In the genomic region with DNA sequence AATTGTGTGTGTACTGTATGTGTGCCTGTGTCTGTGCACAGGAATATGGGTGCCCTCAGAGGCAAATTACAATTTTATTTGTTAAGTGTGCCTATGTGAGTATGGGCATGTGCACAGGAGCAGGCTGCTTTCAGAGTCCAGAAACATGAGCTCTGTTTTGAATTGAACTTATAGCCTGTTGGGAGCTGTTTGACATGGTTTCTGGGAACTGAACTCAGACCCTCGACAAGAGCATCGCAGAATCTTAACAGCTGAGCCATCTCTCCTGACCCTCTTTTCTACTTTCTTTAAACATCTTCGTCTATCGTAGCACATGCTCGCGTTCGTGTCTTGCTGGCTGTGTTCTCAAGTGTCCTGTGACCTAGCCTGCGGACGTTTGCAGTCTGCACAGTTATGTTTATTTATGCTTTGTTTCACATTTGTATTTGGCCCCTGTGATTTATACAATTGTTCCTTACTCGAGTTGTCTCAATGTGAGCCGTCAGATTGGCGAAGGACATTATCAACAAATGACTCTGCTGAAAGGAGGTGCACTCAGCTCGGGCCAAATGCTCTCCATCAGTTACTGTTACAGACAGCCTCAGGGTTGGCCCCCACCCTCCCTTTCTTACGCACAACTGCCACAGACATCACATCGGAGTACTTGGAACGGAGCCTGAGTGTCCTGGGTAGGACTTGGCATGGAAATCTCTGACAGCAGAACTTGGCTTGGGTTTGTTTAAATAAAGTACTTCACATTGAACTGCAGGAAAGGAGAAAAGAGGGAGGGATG, we compare ENCODE assay signal across 8 mouse cellular contexts. TPM values are rescaled to one million over a fixed set of nuclear protein-coding genes. Genes with fewer than 3 reads are reported as not detected.
DNase-seq lines count a peak whose midpoint lies in the region; ATAC-seq and TF ChIP-seq lines count a peak whose summit lies in the region.

No protein-coding gene starts in this region.

- H3K9me3 ChIP-seq in embryonic facial prominence, embryonic 13.5 days, result no peaks in the 10 kb centered on the region
- no peaks in the 10 kb centered on the region for H3K9me3 ChIP-seq in embryonic facial prominence, embryonic 10.5 days
- no peaks in the 10 kb centered on the region for H3K9me3 ChIP-seq in forebrain, postnatal 0 days (ENCODE audit: low read length)
- H3K9me3 ChIP-seq in intestine, embryonic 14.5 days (ENCODE audit: control insufficient read depth, low read length), result no peaks in the 10 kb centered on the region

- no peaks in the 10 kb centered on the region for H3K36me3 ChIP-seq in embryonic facial prominence, embryonic 13.5 days
- H3K36me3 ChIP-seq in embryonic facial prominence, embryonic 10.5 days (replicated peaks), result no peaks in the 10 kb centered on the region
- H3K36me3 ChIP-seq in forebrain, postnatal 0 days (ENCODE audit: insufficient read depth), result no peaks in the 10 kb centered on the region
- no peaks in the 10 kb centered on the region for H3K36me3 ChIP-seq in intestine, embryonic 14.5 days (ENCODE audit: control insufficient read depth, insufficient read depth, low read length)

- ATAC-seq in embryonic facial prominence, embryonic 13.5 days (ENCODE audit: insufficient number of reproducible peaks, insufficient read depth, low FRiP score, low TSS enrichment, low read depth), result peak; percentile 56; the same call in 1 of the 2 replicates
- ATAC-seq in forebrain, postnatal 0 days, result peak; percentile 83
- ATAC-seq in intestine, embryonic 14.5 days (replicated peaks; ENCODE audit: low FRiP score, low TSS enrichment, low read depth), result peak; percentile 74

- peaks cover 6% of the 10 kb centered on the region; the same call in 1 of the 2 replicates for H3K4me1 ChIP-seq in embryonic facial prominence, embryonic 13.5 days
- H3K4me1 ChIP-seq in embryonic facial prominence, embryonic 10.5 days, result no peaks in the 10 kb centered on the region
- no peaks in the 10 kb centered on the region for H3K4me1 ChIP-seq in forebrain, postnatal 0 days (ENCODE audit: insufficient read depth)
- peaks cover 3% of the 10 kb centered on the region; the same call in 1 of the 2 replicates for H3K4me1 ChIP-seq in intestine, embryonic 14.5 days (replicated peaks; ENCODE audit: control insufficient read depth, insufficient read depth, low read length)

- TF ChIP-seq CTCF in forebrain, postnatal 0 days (IDR thresholded peaks at IDR 0.05; ENCODE audit: low read depth), result no peak

- H3K9ac ChIP-seq in embryonic facial prominence, embryonic 13.5 days, result no peak overlapping the region
- no peak overlapping the region for H3K9ac ChIP-seq in forebrain, postnatal 0 days
- H3K9ac ChIP-seq in intestine, embryonic 14.5 days (ENCODE audit: low read length), result no peak overlapping the region

- intact Hi-C loops in left cerebral cortex, postnatal 36 days (cut with DNase I), result no loop called here

- no peak overlapping the region for H3K4me3 ChIP-seq in embryonic facial prominence, embryonic 13.5 days
- no peak overlapping the region for H3K4me3 ChIP-seq in embryonic facial prominence, embryonic 10.5 days
- no peak overlapping the region for H3K4me3 ChIP-seq in forebrain, postnatal 0 days (ENCODE audit: low read depth, low read length)
- no peak overlapping the region for H3K4me3 ChIP-seq in intestine, embryonic 14.5 days (ENCODE audit: low read depth, low read length)

- H3K27me3 ChIP-seq in embryonic facial prominence, embryonic 13.5 days, result no peaks in the 10 kb centered on the region
- no peaks in the 10 kb centered on the region for H3K27me3 ChIP-seq in embryonic facial prominence, embryonic 10.5 days (replicated peaks; ENCODE audit: low read depth, poor library complexity, severe bottlenecking)
- no peaks in the 10 kb centered on the region for H3K27me3 ChIP-seq in forebrain, postnatal 0 days (ENCODE audit: insufficient read depth, low read length)
- no peaks in the 10 kb centered on the region for H3K27me3 ChIP-seq in intestine, embryonic 14.5 days (replicated peaks; ENCODE audit: control insufficient read depth, insufficient read depth, low read length)

- 57% methylated on average over 16 of the region's 16 CpGs for WGBS in embryonic facial prominence, embryonic 13.5 days
- WGBS in embryonic facial prominence, embryonic 10.5 days, result 76% methylated on average over 16 of the region's 16 CpGs
- 30% methylated on average over 16 of the region's 16 CpGs for WGBS in forebrain, postnatal 0 days
- WGBS in intestine, embryonic 14.5 days, result 27% methylated on average over 16 of the region's 16 CpGs

- H3K4me2 ChIP-seq in embryonic facial prominence, embryonic 13.5 days, result no peak overlapping the region
- peak overlapping the region; percentile 30; the same call in 1 of the 2 replicates for H3K4me2 ChIP-seq in forebrain, postnatal 0 days (ENCODE audit: low read depth)
- H3K4me2 ChIP-seq in intestine, embryonic 14.5 days (ENCODE audit: low read length), result peak overlapping the region; percentile 23

- DNase-seq in embryonic facial prominence, embryonic 10.5 days (ENCODE audit: low spot score), result no peak
- peak; percentile 0 for DNase-seq in WW6 (ENCODE audit: low read depth, low spot score)
- peak; percentile 72 for DNase-seq in forebrain, postnatal 0 days
- DNase-seq in intestine, embryonic 14.5 days (ENCODE audit: low spot score), result peak; percentile 65
- DNase-seq in lung, postnatal 14 days, result peak; percentile 90
- DNase-seq in frontal cortex, postnatal 36 days (ENCODE audit: low spot score in 2 of 2), result no peak
- no peak for DNase-seq in left cerebral cortex, postnatal 36 days (ENCODE audit: low spot score in 2 of 2)

- no peak overlapping the region for H3K27ac ChIP-seq in embryonic facial prominence, embryonic 13.5 days
- H3K27ac ChIP-seq in embryonic facial prominence, embryonic 10.5 days (replicated peaks), result no peak overlapping the region
- no peak overlapping the region for H3K27ac ChIP-seq in forebrain, postnatal 0 days (ENCODE audit: low read depth, low read length)
- peak overlapping the region; percentile 10; the same call in 1 of the 2 replicates for H3K27ac ChIP-seq in intestine, embryonic 14.5 days (ENCODE audit: low read depth)

RNA-seq across cellular contexts. Expression of a gene that starts 55.1 kb away (rescaled TPM):
- 32.0 and 32.4 TPM in 2 replicates for polyA plus RNA-seq in embryonic facial prominence, embryonic 13.5 days (2015; fragmentation: Nextera tagmentation; extraction: Ambion mirVana)
- 21.2 and 23.9 TPM in 2 replicates for polyA plus RNA-seq in embryonic facial prominence, embryonic 10.5 days (2016; fragmentation: Nextera tagmentation; extraction: Ambion mirVana)
- 12.5 and 13.8 TPM in 2 replicates for total RNA-seq in forebrain, postnatal 0 days (2014; rRNA removed)
- polyA plus RNA-seq in forebrain, postnatal 0 days (2015; fragmentation: Nextera tagmentation; extraction: Ambion mirVana), result 3.7 and 5.1 TPM in 2 replicates
- 24.7 and 30.8 TPM in 2 replicates for polyA plus RNA-seq in intestine, embryonic 14.5 days (2014; fragmentation: Nextera tagmentation; extraction: Ambion mirVana)
- 10 to 100 TPM in 1 of 2 experiments, 1 to 10 TPM in 1; 8.8 to 10.3 TPM for total RNA-seq in left cerebral cortex, postnatal 36 days (2021)

Comparison
In these comparisons a context has a peak if more than half of its experiments do, and no peak if none do; other contexts are left out.
1. DNase-seq: peak in WW6 (single experiment), forebrain, postnatal 0 days (single experiment), intestine, embryonic 14.5 days (single experiment) and lung, postnatal 14 days (single experiment); none in embryonic facial prominence, embryonic 10.5 days (single experiment), frontal cortex, postnatal 36 days (0 of 2) and left cerebral cortex, postnatal 36 days (0 of 2).
2. Peak in every context shown above with its lines, with median percentiles within 50 percentile points of each other: ATAC-seq.